Comparison of ENCODE assay signal across 7 mouse cellular contexts in the genomic region with DNA sequence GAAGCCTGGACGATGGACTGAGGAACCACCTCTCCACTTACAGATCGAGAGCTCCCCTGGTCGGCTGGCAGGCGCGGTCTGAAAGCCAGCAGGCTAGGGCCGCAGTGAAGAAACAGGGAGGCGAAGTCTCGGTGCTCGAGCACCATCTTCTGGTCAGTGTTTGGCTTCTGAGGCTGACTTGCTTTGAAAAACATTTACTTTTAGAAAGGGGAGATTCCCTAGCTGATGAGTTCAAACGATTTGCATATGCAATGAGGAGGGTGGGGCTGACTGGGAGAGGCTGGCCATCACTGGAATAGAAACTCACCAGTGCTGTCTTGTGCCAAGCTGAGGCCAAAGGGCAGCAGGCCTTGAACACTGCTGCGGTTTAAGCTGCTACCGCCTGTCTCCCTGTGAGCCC. TPM values are rescaled to one million over a fixed set of nuclear protein-coding genes. Genes with fewer than 3 reads are reported as not detected.
DNase-seq lines count a peak whose midpoint lies in the region; ATAC-seq and TF ChIP-seq lines count a peak whose summit lies in the region.

No protein-coding gene starts in this region.

- H3K4me2 ChIP-seq in forebrain, embryonic 12.5 days: no peak overlapping the region
- H3K4me2 ChIP-seq in limb, embryonic 14.5 days (replicated peaks; ENCODE audit: low read depth, low read length, severe bottlenecking): no peak overlapping the region
- H3K4me2 ChIP-seq in neural tube, embryonic 11.5 days (ENCODE audit: low read depth): no peak overlapping the region

- no peak overlapping the region for H3K27ac ChIP-seq in forebrain, embryonic 12.5 days
- no peak overlapping the region for H3K27ac ChIP-seq in kidney, adult 2 months (ENCODE audit: insufficient read depth, low read depth, low read length)
- no peak overlapping the region for H3K27ac ChIP-seq in limb, embryonic 14.5 days (replicated peaks; ENCODE audit: low read depth, low read length)
- no peak overlapping the region for H3K27ac ChIP-seq in neural tube, embryonic 11.5 days (ENCODE audit: low read depth, low read length)

- H3K4me3 ChIP-seq in forebrain, embryonic 12.5 days (replicated peaks): no peak overlapping the region
- no peak overlapping the region for H3K4me3 ChIP-seq in kidney, adult 2 months (ENCODE audit: insufficient read depth, low read depth, low read length)
- H3K4me3 ChIP-seq in limb, embryonic 14.5 days (replicated peaks; ENCODE audit: low read length): no peak overlapping the region
- H3K4me3 ChIP-seq in neural tube, embryonic 11.5 days (ENCODE audit: low read depth, low read length): no peak overlapping the region

- H3K9ac ChIP-seq in forebrain, embryonic 12.5 days: no peak overlapping the region
- H3K9ac ChIP-seq in limb, embryonic 14.5 days (ENCODE audit: low read depth, low read length, severe bottlenecking): no peak overlapping the region
- no peak overlapping the region for H3K9ac ChIP-seq in neural tube, embryonic 11.5 days (ENCODE audit: low read length)

- no peak for TF ChIP-seq POLR2A in kidney, adult 2 months (IDR thresholded peaks at IDR 0.05; ENCODE audit: low read depth, low read length)
- no peak for TF ChIP-seq POLR2A in limb, embryonic 14.5 days (IDR thresholded peaks at IDR 0.05; ENCODE audit: borderline replicate concordance, extremely low read depth, insufficient read depth, insufficient read length)

- H3K36me3 ChIP-seq in forebrain, embryonic 12.5 days (replicated peaks): no peaks in the 10 kb centered on the region
- no peaks in the 10 kb centered on the region for H3K36me3 ChIP-seq in kidney, adult 2 months (ENCODE audit: control insufficient read depth, insufficient read depth, low read length)
- H3K36me3 ChIP-seq in limb, embryonic 14.5 days (ENCODE audit: control insufficient read depth, insufficient read depth, low read length): peaks cover 16% of the 10 kb centered on the region; the same call in 1 of the 2 replicates
- H3K36me3 ChIP-seq in neural tube, embryonic 11.5 days (ENCODE audit: control insufficient read depth, insufficient read depth, low read length): peaks cover 2% of the 10 kb centered on the region; the same call in 1 of the 2 replicates

- peak; percentile 74 for ATAC-seq in forebrain, embryonic 12.5 days (ENCODE audit: low FRiP score)
- ATAC-seq in limb, embryonic 14.5 days (ENCODE audit: low FRiP score, low read depth): no peak
- ATAC-seq in neural tube, embryonic 11.5 days (ENCODE audit: insufficient read depth, low FRiP score, low TSS enrichment): no peak

- DNase-seq in R1 (ENCODE audit: low read depth, low spot score): peak; percentile 81
- DNase-seq in brain, adult 2 months (ENCODE audit: low read depth, low spot score): peak; percentile 89
- peak; percentile 91 for DNase-seq in kidney, adult 2 months
- DNase-seq in limb, embryonic 14.5 days (ENCODE audit: low spot score): peak; percentile 67
- DNase-seq in neural tube, embryonic 11.5 days (ENCODE audit: low spot score): peak; percentile 75
- DNase-seq in testis, postnatal 14 days (ENCODE audit: low spot score): peak; percentile 19

- no peaks in the 10 kb centered on the region for H3K9me3 ChIP-seq in forebrain, embryonic 12.5 days
- H3K9me3 ChIP-seq in limb, embryonic 14.5 days (ENCODE audit: control insufficient read depth, low read length): no peaks in the 10 kb centered on the region
- no peaks in the 10 kb centered on the region for H3K9me3 ChIP-seq in neural tube, embryonic 11.5 days (ENCODE audit: control insufficient read depth, low read length)

- TF ChIP-seq CTCF in kidney, adult 2 months (conservative IDR thresholded peaks at IDR 0.05; ENCODE audit: insufficient read depth, insufficient read length, low read depth, low read length): peak; percentile 67

- WGBS in forebrain, embryonic 12.5 days: 7% methylated on average over 12 of the region's 12 CpGs
- 12% methylated on average over 12 of the region's 12 CpGs for WGBS in kidney, adult 2 months
- WGBS in limb, embryonic 14.5 days: 10% methylated on average over 12 of the region's 12 CpGs
- WGBS in neural tube, embryonic 11.5 days: 3% methylated on average over 12 of the region's 12 CpGs

- H3K4me1 ChIP-seq in forebrain, embryonic 12.5 days: peaks cover 17% of the 10 kb centered on the region; the same call in 1 of the 2 replicates
- no peaks in the 10 kb centered on the region for H3K4me1 ChIP-seq in kidney, adult 2 months (ENCODE audit: control insufficient read depth, insufficient read depth, low read length)
- no peaks in the 10 kb centered on the region for H3K4me1 ChIP-seq in limb, embryonic 14.5 days (ENCODE audit: control insufficient read depth, insufficient read depth, low read length)
- H3K4me1 ChIP-seq in neural tube, embryonic 11.5 days (ENCODE audit: control insufficient read depth, insufficient read depth, low read length): peaks cover 3% of the 10 kb centered on the region; the same call in 1 of the 2 replicates

- H3K27me3 ChIP-seq in forebrain, embryonic 12.5 days: peaks cover 10% of the 10 kb centered on the region
- H3K27me3 ChIP-seq in kidney, adult 2 months (replicated peaks; ENCODE audit: control insufficient read depth, insufficient read depth, low read length): no peaks in the 10 kb centered on the region
- H3K27me3 ChIP-seq in limb, embryonic 14.5 days (ENCODE audit: control insufficient read depth, insufficient read depth, low read length): no peaks in the 10 kb centered on the region
- H3K27me3 ChIP-seq in neural tube, embryonic 11.5 days (ENCODE audit: control insufficient read depth, insufficient read depth, low read length): no peaks in the 10 kb centered on the region

RNA-seq across cellular contexts. Expression of a gene that starts 24.7 kb away (rescaled TPM):
- 1.3 and 1.8 TPM in 2 replicates for polyA plus RNA-seq in forebrain, embryonic 12.5 days (2016; fragmentation: Nextera tagmentation; extraction: Ambion mirVana)
- 0.04 and 0.06 TPM in 2 replicates for polyA plus RNA-seq in kidney, adult 2 months (2012; rRNA removed)
- 6.0 and 7.1 TPM in 2 replicates for polyA plus RNA-seq in limb, embryonic 14.5 days (2012; rRNA removed)
- polyA plus RNA-seq in limb, embryonic 14.5 days (2014; fragmentation: Nextera tagmentation; extraction: Ambion mirVana): 1.8 and 2.3 TPM in 2 replicates
- 1.8 and 2.5 TPM in 2 replicates for polyA plus RNA-seq in neural tube, embryonic 11.5 days (2014; fragmentation: Nextera tagmentation; extraction: Ambion mirVana)

Comparison
In these comparisons a context has a peak if more than half of its experiments do, and no peak if none do; other contexts are left out.
1. DNase-seq: peak in every context shown above with its lines; median percentile 91 in kidney, adult 2 months; 89 in brain, adult 2 months; 81 in R1; 75 in neural tube, embryonic 11.5 days; 67 in limb, embryonic 14.5 days; 19 in testis, postnatal 14 days.